Mouse (Mus musculus) granulocyte monocyte progenitor cell, adult 5-6 weeks (primary cell): ENCODE measurements around the gene Iqcd. TPM values are rescaled to one million over a fixed set of nuclear protein-coding genes. Genes with fewer than 3 reads are reported as not detected.

Experiments
- ATAC-seq: replicated peaks from 2 replicates; pipeline ENCODE4 v1.8.0; 2016; ENCODE audit warnings: mild to moderate bottlenecking, moderate TSS enrichment, inconsistent platforms; ENCODE audit not compliant: poor library complexity, severe bottlenecking
- total RNA-seq, 2 experiments: library from RNA; stranded (forward) in 1 of 2; stranded (reverse) in 1 of 2; fragments of 200-712, 200-1000 nt in 1 of 2; fragments of >200 nt in 1 of 2; fragmentation: Nextera tagmentation in 1 of 2; gene quantifications; 2 replicates each; pipeline ENCODE4 v1.2.3; 2014 to 2017

Gene Iqcd
- total RNA-seq, 2 experiments from 2014 or later, result not detected

DNA sequence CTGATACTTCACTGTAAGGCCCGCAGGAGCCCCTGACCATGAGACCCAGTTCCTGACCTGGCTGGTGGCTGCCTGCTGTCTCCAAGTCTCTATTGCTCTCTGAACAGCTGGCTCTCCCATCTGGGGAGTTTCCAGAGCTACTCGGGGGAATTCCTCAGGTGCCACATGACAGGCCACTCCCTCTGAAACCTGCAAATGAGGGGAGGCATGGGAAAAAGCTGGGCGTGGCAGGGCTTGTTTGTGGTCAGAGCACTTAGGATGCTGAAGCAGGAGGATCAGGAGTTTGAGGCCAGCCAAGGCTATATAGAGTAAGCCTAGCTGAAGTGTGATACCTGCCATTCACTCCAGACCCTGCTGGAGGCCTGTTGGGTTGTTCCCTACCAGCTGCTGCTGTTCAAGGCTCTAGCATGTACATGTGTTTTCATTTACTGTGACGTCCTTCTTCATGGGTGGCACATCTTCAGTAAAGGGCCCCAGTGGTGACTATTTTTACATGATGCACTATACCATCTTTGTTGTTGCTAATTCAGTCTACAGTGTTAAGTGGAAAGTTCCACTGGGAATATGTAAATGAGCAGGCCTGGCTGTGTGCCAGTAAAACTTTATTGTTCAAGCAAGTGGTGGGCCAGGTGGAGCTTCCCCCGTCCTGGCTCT, 33.5 kb downstream of the Iqcd start:
- no peak for ATAC-seq

GRCm38 (mm10) chr5:120624427-120624826, 35.6 kb downstream of the Iqcd start:
- no peak for ATAC-seq

- peak; percentile 36 for ATAC-seq
These were observed 37.6 kb downstream of the Iqcd start for GRCm38 (mm10) chr5:120626399-120626798.

- ATAC-seq, result no peak
These were observed 38.9 kb downstream of the Iqcd start for GRCm38 (mm10) chr5:120627515-120628300.

- no peak for ATAC-seq
These were observed 39.8 kb downstream of the Iqcd start for GRCm38 (mm10) chr5:120628624-120629023.

DNA sequence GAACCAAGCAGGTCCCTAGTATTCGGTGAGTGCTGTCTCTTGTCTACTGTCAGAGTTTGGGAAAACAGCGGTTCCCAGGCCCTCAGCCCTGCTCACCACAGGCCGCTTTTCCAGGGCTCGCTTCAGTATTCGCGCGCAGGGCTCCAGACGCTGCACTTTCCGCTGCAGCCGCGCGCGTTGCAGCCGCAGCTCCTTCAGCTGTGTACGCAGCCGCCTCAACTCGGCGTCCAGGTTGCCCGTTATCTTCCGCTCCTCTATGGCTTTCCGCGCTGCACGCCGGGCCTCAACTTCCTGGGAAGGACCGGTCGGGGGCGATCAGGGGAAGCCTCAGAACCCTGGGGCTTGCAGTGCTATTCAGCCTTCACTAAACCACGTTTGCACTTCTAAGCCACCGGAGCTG, 42.3 kb downstream of the Iqcd start:
- ATAC-seq, result no peak; the same call in 1 of the 2 replicates

- no peak for ATAC-seq
These were observed 43.1 kb downstream of the Iqcd start for GRCm38 (mm10) chr5:120631892-120632291.

DNA sequence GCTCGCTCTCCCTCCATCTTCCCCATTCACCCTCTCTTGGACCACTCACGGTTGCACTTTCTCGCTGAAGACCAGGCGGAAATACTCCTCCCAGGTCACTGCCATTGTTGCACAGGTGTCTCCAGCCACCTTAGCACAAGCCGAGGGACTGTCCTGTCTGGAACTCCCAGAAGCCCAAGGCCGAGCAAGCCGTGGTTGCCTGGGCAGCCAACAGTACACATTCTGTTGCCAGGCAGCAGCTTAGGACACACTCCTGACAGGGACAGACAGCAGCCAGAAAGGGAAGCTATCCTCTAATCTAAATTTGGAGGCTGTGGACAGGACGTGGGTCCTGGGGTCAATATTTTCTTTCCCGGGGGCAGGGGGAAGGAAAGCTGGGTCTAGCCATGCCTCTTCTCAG, 45.3 kb downstream of the Iqcd start, which contains the start of gene Cfap73:
Gene Cfap73, minus strand, starts transcription at position 105 of the 400 bp plus-strand sequence.
- no peak for ATAC-seq

DNA sequence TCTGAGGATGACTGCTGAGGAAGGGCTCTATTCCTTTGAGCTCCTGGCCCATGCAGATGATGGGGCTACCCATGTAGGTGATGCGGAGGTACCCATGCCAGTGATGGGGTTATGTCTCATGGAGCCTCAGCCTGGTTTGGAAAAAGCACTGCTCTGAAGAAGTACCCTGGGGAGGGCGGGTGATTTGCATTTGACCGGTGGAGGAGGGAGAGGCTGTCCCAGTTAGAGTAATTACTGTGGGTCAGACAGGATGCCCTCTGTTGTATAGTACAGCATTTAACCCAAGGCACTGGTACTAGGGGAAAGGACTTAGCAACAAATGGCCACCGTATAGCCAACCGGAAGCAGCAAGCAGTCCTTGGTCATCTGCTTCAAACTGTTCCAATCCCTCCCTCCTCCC, 46.0 kb downstream of the Iqcd start:
- ATAC-seq, result no peak

GRCm38 (mm10) chr5:120635633-120636032, 46.8 kb downstream of the Iqcd start:
- ATAC-seq, result no peak

DNA sequence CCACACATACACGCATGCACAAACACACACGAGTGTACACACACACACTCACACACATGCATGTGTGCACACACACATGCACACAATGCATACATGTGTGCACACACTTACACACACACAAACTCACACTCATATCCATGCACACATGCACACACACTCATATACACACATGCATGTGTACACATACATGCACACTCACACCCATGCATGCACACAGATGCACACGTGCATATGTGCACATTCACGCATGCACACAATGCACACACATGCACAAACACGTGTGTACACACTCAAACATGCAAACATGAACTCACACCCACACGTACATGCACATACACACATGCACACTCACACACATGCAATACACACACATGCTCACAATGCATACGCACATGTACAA, 51.3 kb downstream of the Iqcd start:
- no peak for ATAC-seq

DNA sequence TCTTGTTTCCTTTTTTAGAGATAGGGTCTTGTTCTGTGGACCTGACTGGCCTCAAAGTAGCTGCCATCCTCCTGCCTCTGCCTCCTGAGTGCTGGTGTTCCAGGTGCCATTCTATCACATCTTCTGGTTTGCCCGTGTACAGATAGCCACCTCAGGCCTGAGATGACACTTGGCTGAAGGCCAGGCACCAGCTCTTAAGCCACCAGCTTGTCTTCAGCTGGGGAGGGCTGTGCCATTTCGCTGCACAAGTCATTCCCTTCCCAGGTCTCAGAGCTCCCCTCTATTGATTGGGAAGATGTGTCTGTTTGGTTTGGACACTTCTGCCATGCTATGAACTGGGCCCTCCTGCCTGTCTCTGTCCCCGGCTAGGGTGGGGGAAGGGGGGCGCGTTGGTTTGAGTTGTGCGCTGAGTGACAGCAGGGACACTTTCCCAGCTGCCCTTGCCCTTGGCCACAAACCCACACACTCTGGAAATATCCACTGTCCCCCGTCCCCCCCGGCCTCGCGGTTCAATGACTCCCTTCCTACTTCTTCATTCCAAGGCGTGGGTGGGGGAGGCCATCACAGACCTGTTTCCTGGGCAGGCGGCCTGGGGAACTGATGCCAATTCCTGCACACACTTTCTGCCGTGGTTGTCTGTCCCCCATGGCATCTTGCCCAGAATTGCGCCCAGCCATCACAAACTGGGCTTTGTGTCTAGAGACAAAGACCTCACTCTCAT, 54.7 kb downstream of the Iqcd start:
- ATAC-seq, result peak; percentile 79

GRCm38 (mm10) chr5:120644227-120644626, 55.4 kb downstream of the Iqcd start:
- ATAC-seq, result no peak

GRCm38 (mm10) chr5:120645851-120646250, 57.0 kb downstream of the Iqcd start:
- no peak for ATAC-seq

- no peak for ATAC-seq
These were observed 58.5 kb downstream of the Iqcd start for GRCm38 (mm10) chr5:120647361-120647760.

- ATAC-seq, result no peak
These were observed 59.1 kb downstream of the Iqcd start for GRCm38 (mm10) chr5:120647814-120648491.

- ATAC-seq, result peak; percentile 69
These were observed 60.0 kb downstream of the Iqcd start, which contains the start of gene Rasal1 for GRCm38 (mm10) chr5:120648569-120649373. Gene Rasal1, plus strand, starts transcription at chr5:120648812.

- ATAC-seq, result peak; percentile 29
These were observed 60.6 kb downstream of the Iqcd start for GRCm38 (mm10) chr5:120649374-120649933.

DNA sequence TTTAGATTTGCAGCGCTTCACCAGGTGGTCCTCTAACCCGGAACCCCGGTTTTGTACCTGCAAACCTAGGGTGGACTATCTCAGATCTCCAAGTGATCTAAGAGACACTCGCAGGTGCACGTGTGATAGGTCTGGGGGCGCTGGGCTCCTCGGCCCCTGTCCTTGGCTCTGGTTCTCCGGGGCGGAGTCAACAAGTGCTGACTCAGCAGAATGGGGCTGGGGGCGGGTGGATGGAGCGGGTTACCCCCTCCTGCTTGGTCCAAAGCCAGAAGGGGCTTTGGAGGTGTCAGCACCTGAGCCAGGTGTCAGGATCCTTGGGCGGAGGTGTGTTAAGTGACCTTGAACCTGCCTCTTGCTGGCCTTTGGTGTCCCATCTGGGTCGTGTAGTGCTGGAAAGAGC, 61.1 kb downstream of the Iqcd start:
- ATAC-seq, result no peak
